Mouse (Mus musculus): Measurements from ENCODE around the gene Scp2. TPM values are rescaled to one million over a fixed set of nuclear protein-coding genes. Genes with fewer than 3 reads are reported as not detected.
A peak's percentile ranks its signal among the peaks of the same experiment; 100 is the strongest.
"Not testable (repeated sequence)": the region's sequence is repeated elsewhere in the genome, so short reads cannot be mapped to it uniquely, and the experiment has no call there.

The Scp2 gene
- polyA plus RNA-seq (2014; fragmentation: Nextera tagmentation; extraction: Ambion mirVana) = 182 and 194 TPM in 2 replicates

DNA sequence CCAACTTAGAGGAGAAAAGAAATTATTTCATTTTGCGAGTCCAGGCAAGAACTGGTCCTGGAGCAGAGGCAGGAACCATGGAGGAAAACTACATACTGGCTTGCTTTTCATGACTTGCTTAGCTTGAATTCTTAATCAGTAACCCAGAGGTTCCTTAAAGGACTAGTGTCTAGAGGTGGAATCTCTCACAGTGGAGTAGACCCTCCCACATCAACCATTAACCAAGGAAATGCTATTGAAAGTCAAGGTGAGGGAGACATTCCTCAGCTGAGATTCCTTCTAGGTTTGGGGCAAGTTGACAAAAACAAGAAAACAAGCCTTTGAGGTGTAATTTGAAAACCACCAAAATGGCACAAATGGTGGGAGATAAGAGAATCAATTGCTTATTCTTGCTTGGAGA lies at the start of gene Scp2:
Gene Scp2 (minus strand): TSS at position 119 of the 400 bp plus-strand sequence.
- Histone ChIP-seq H3K36me3 (ENCODE audit: control insufficient read depth, insufficient read depth, low read length) (no peaks in the 10 kb centered on the region), H3K4me2 (no peak within 1 kb of the TSS), H3K9ac (ENCODE audit: low read depth, low read length) (no peak within 1 kb of the TSS), H3K9me3 (replicated peaks; ENCODE audit: control insufficient read depth, low read length) (peaks cover 3% of the 10 kb centered on the region; the same call in 1 of the 2 replicates), H3K27ac (ENCODE audit: low read depth, low read length) (no peak within 1 kb of the TSS), H3K4me1 (ENCODE audit: control insufficient read depth, insufficient read depth, low read length) (no peaks in the 10 kb centered on the region), H3K4me3 (ENCODE audit: low read depth, low read length) (no peak within 1 kb of the TSS), H3K27me3 (ENCODE audit: control insufficient read depth, insufficient read depth, low read length) (no peaks in the 10 kb centered on the region)
- no peak for ATAC-seq (replicated peaks; ENCODE audit: insufficient number of reproducible peaks, low FRiP score, low TSS enrichment)
- WGBS (ENCODE audit: insufficient replicate concordance) = 88% methylated on average over 1 of the region's 1 CpGs

DNA sequence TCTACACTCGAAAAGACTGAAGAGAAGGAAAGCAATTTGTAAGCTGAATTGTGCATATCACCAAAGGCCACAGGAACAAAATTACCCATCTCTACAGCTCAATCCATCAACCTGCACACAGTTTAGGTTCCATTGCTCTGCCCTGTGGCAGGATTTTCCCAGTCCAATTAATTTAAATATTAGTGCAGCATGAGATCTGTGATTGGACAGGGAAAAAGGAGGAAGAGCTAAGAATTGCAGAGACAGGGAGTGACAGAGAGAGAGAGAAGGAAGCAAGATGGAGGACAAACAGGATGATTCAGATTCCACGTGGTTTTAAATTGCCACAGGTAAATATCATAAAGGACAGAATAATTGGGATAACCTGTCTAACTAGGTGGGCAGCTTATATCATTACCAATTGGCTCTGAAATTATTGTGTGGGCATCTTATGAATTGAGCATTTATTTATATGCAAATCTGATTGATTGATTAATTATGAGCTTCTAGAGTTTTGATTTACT lies 48.1 kb upstream of the Scp2 start:
- Histone ChIP-seq H3K4me3 (ENCODE audit: low read depth, low read length) (no peak overlapping the region), H3K9ac (ENCODE audit: low read depth, low read length) (no peak overlapping the region), H3K27ac (ENCODE audit: low read depth, low read length) (no peak overlapping the region), H3K4me2 (no peak overlapping the region), H3K4me1 (ENCODE audit: control insufficient read depth, insufficient read depth, low read length) (no peaks in the 10 kb centered on the region), H3K9me3 (replicated peaks; ENCODE audit: control insufficient read depth, low read length) (no peaks in the 10 kb centered on the region), H3K36me3 (ENCODE audit: control insufficient read depth, insufficient read depth, low read length) (no peaks in the 10 kb centered on the region), H3K27me3 (ENCODE audit: control insufficient read depth, insufficient read depth, low read length) (no peaks in the 10 kb centered on the region)
- no peak for ATAC-seq (replicated peaks; ENCODE audit: insufficient number of reproducible peaks, low FRiP score, low TSS enrichment)
- WGBS (ENCODE audit: insufficient replicate concordance) = 73% methylated on average over 2 of the region's 2 CpGs

DNA sequence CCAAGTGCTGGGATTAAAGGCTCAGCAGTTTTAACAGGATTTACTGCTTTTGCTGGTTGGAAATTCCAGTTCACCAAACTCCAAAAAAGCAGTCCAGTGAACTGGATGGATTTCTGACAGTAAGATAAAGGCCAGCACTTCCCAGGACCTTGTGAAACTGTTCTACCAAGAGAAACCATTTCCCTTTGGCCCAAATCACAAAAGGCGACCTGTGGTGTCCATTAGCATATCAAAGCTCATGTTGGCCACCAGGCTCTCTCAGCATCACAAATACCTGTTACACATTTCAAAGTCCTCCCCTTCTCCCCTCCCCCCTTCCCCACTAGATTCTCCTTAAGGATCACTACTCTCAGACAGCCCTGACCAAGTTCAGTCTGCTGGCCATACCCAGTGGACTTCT lies 37.5 kb upstream of the Scp2 start:
- H3K4me2 ChIP-seq = no peak overlapping the region
- WGBS (ENCODE audit: insufficient replicate concordance) = 46% methylated on average over 1 of the region's 1 CpGs
- H3K4me1 ChIP-seq (ENCODE audit: control insufficient read depth, insufficient read depth, low read length) = no peaks in the 10 kb centered on the region
- H3K9me3 ChIP-seq (replicated peaks; ENCODE audit: control insufficient read depth, low read length) = no peaks in the 10 kb centered on the region
- H3K36me3 ChIP-seq (ENCODE audit: control insufficient read depth, insufficient read depth, low read length) = no peaks in the 10 kb centered on the region
- no peak for ATAC-seq (replicated peaks; ENCODE audit: insufficient number of reproducible peaks, low FRiP score, low TSS enrichment)
- no peaks in the 10 kb centered on the region for H3K27me3 ChIP-seq (ENCODE audit: control insufficient read depth, insufficient read depth, low read length)
- no peak overlapping the region for H3K4me3 ChIP-seq (ENCODE audit: low read depth, low read length)
- H3K9ac ChIP-seq (ENCODE audit: low read depth, low read length) = no peak overlapping the region
- no peak overlapping the region for H3K27ac ChIP-seq (ENCODE audit: low read depth, low read length)

GRCm38 (mm10) chr4:108168056-108168455 lies 23.3 kb upstream of the Scp2 start:
- no peak overlapping the region for H3K4me2 ChIP-seq
- WGBS (ENCODE audit: insufficient replicate concordance) = 79% methylated on average over 6 of the region's 6 CpGs
- H3K27me3 ChIP-seq (ENCODE audit: control insufficient read depth, insufficient read depth, low read length) = no peaks in the 10 kb centered on the region
- H3K9ac ChIP-seq (ENCODE audit: low read depth, low read length) = no peak overlapping the region
- no peaks in the 10 kb centered on the region for H3K36me3 ChIP-seq (ENCODE audit: control insufficient read depth, insufficient read depth, low read length)
- no peaks in the 10 kb centered on the region for H3K9me3 ChIP-seq (replicated peaks; ENCODE audit: control insufficient read depth, low read length)
- H3K4me3 ChIP-seq (ENCODE audit: low read depth, low read length) = no peak overlapping the region
- no peaks in the 10 kb centered on the region for H3K4me1 ChIP-seq (ENCODE audit: control insufficient read depth, insufficient read depth, low read length)
- no peak for ATAC-seq (replicated peaks; ENCODE audit: insufficient number of reproducible peaks, low FRiP score, low TSS enrichment)
- no peak overlapping the region for H3K27ac ChIP-seq (ENCODE audit: low read depth, low read length)

- H3K27ac ChIP-seq (ENCODE audit: low read depth, low read length) = no peak overlapping the region
- ATAC-seq (replicated peaks; ENCODE audit: insufficient number of reproducible peaks, low FRiP score, low TSS enrichment) = no peak
- H3K36me3 ChIP-seq (ENCODE audit: control insufficient read depth, insufficient read depth, low read length) = no peaks in the 10 kb centered on the region
- H3K4me1 ChIP-seq (ENCODE audit: control insufficient read depth, insufficient read depth, low read length) = no peaks in the 10 kb centered on the region
- H3K9ac ChIP-seq (ENCODE audit: low read depth, low read length) = no peak overlapping the region
- no peaks in the 10 kb centered on the region for H3K27me3 ChIP-seq (ENCODE audit: control insufficient read depth, insufficient read depth, low read length)
- no peak overlapping the region for H3K4me3 ChIP-seq (ENCODE audit: low read depth, low read length)
- no peaks in the 10 kb centered on the region for H3K9me3 ChIP-seq (replicated peaks; ENCODE audit: control insufficient read depth, low read length)
- 81% methylated on average over 4 of the region's 4 CpGs for WGBS (ENCODE audit: insufficient replicate concordance)
- H3K4me2 ChIP-seq = no peak overlapping the region
Measured at GRCm38 (mm10) chr4:108166874-108167273, 22.1 kb upstream of the Scp2 start.

DNA sequence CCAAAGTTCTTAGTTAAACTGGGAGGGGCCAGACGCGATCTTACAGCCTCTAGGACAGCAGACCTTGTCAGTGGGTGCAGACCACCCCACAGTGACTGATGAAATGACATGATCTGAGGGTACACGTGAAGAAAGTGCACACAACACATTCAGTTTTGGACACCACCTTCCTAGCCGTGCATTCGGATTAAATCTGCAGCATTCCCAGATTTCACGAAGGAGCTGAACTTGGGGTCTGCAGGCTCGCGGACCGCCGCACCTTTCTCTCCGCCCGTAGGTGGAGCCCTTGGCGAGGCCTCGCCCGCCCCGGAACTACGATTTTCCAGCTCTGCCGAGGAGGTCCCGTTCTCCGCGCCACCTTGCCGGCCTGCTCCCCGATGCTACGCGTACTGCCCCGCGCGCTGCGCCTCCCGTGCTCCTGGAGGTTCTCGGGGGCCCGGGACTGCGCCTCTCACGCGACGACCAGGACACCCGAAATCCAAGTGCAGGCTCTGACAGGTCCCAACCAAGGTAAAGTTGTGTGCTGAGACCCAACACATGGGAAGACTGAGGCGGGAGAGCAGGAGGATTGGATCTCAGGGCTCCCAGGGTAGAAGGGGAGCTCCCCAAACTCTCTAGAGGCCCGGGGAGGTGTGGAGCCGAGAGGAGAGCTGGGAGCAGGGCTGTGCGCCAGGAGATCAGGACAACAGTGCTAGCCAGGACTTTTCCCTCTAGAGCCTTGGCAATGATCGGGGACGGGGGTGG lies 20.5 kb upstream of the Scp2 start, which contains the start of gene Echdc2:
Gene Echdc2 (plus strand): TSS at position 286 of the 744 bp plus-strand sequence.
- Histone ChIP-seq H3K4me2 (peak within 1 kb of the TSS; percentile 97), H3K4me3 (ENCODE audit: low read depth, low read length) (peak within 1 kb of the TSS; percentile 66), H3K36me3 (ENCODE audit: control insufficient read depth, insufficient read depth, low read length) (no peaks in the 10 kb centered on the region), H3K27me3 (ENCODE audit: control insufficient read depth, insufficient read depth, low read length) (no peaks in the 10 kb centered on the region), H3K9ac (ENCODE audit: low read depth, low read length) (peak within 1 kb of the TSS; percentile 71), H3K4me1 (ENCODE audit: control insufficient read depth, insufficient read depth, low read length) (no peaks in the 10 kb centered on the region), H3K27ac (ENCODE audit: low read depth, low read length) (no peak within 1 kb of the TSS), H3K9me3 (replicated peaks; ENCODE audit: control insufficient read depth, low read length) (no peaks in the 10 kb centered on the region)
- ATAC-seq (replicated peaks; ENCODE audit: insufficient number of reproducible peaks, low FRiP score, low TSS enrichment) = no peak
- under 1% methylated on average over 43 of the region's 43 CpGs for WGBS (ENCODE audit: insufficient replicate concordance)

DNA sequence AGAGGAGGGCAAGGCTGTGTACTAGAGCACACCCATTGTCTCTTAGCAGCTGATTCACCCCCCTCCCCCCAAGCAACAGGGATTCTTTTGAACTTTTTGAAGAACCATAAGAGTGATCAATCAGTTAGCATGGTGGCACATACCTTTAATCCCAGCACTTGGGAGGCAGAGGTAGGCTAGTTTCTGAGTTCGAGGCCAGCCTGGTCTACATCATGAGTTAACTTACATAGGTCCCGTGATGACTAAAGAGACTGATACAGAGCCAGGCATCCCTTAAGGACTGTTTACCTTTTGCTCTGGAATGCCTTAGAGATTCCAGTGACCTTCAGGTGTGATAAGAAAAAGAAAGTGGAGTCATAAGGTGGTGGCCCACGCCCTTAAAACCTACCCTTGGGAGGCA lies 18.5 kb upstream of the Scp2 start:
- Histone ChIP-seq H3K4me3 (ENCODE audit: low read depth, low read length) (no peak overlapping the region), H3K27ac (ENCODE audit: low read depth, low read length) (no peak overlapping the region), H3K4me2 (no peak overlapping the region), H3K27me3 (ENCODE audit: control insufficient read depth, insufficient read depth, low read length) (no peaks in the 10 kb centered on the region), H3K9ac (ENCODE audit: low read depth, low read length) (no peak overlapping the region), H3K9me3 (replicated peaks; ENCODE audit: control insufficient read depth, low read length) (no peaks in the 10 kb centered on the region), H3K36me3 (ENCODE audit: control insufficient read depth, insufficient read depth, low read length) (no peaks in the 10 kb centered on the region), H3K4me1 (ENCODE audit: control insufficient read depth, insufficient read depth, low read length) (no peaks in the 10 kb centered on the region)
- ATAC-seq (replicated peaks; ENCODE audit: insufficient number of reproducible peaks, low FRiP score, low TSS enrichment) = no peak
- WGBS (ENCODE audit: insufficient replicate concordance) = 79% methylated on average over 3 of the region's 3 CpGs

DNA sequence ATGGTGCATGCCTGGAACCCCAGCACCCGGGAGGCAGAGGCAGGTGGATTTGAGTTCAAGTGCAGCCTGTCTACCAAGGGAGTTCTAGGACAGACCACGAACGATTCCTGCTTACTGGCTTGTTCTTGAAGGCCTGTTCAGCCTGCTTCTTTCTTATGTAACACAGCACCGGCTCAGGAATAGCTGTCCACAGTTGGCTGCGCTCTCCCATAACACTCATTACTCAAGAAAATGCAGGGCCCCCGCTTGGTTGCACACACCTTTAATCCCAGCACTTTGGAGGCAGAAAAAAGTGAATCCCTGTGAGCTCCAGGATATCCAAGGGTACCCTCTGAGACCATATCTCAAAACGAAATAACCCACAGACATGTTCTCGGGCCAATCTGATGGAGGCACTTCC lies 17.1 kb upstream of the Scp2 start:
- no peak for ATAC-seq (replicated peaks; ENCODE audit: insufficient number of reproducible peaks, low FRiP score, low TSS enrichment)
- WGBS (ENCODE audit: insufficient replicate concordance) = 87% methylated on average over 8 of the region's 8 CpGs
- no peaks in the 10 kb centered on the region for H3K4me1 ChIP-seq (ENCODE audit: control insufficient read depth, insufficient read depth, low read length)
- H3K27ac ChIP-seq (ENCODE audit: low read depth, low read length) = no peak overlapping the region
- H3K4me3 ChIP-seq (ENCODE audit: low read depth, low read length) = no peak overlapping the region
- no peak overlapping the region for H3K4me2 ChIP-seq
- no peak overlapping the region for H3K9ac ChIP-seq (ENCODE audit: low read depth, low read length)
- H3K9me3 ChIP-seq (replicated peaks; ENCODE audit: control insufficient read depth, low read length) = no peaks in the 10 kb centered on the region
- no peaks in the 10 kb centered on the region for H3K36me3 ChIP-seq (ENCODE audit: control insufficient read depth, insufficient read depth, low read length)
- no peaks in the 10 kb centered on the region for H3K27me3 ChIP-seq (ENCODE audit: control insufficient read depth, insufficient read depth, low read length)

- H3K36me3 ChIP-seq (ENCODE audit: control insufficient read depth, insufficient read depth, low read length); H3K9ac ChIP-seq (ENCODE audit: low read depth, low read length); H3K27ac ChIP-seq (ENCODE audit: low read depth, low read length); H3K4me3 ChIP-seq (ENCODE audit: low read depth, low read length); ATAC-seq (replicated peaks; ENCODE audit: insufficient number of reproducible peaks, low FRiP score, low TSS enrichment); H3K9me3 ChIP-seq (replicated peaks; ENCODE audit: control insufficient read depth, low read length); H3K4me2 ChIP-seq; H3K27me3 ChIP-seq (ENCODE audit: control insufficient read depth, insufficient read depth, low read length); H3K4me1 ChIP-seq (ENCODE audit: control insufficient read depth, insufficient read depth, low read length): not testable (repeated sequence)
- 79% methylated on average over 1 of the region's 1 CpGs for WGBS (ENCODE audit: insufficient replicate concordance)
Measured at GRCm38 (mm10) chr4:108155141-108155540, 10.3 kb upstream of the Scp2 start.

Measured in heart, embryonic 11.5 days (tissue).